Mouse (Mus musculus): ENCODE data around the gene Hspa12a.

DNA sequence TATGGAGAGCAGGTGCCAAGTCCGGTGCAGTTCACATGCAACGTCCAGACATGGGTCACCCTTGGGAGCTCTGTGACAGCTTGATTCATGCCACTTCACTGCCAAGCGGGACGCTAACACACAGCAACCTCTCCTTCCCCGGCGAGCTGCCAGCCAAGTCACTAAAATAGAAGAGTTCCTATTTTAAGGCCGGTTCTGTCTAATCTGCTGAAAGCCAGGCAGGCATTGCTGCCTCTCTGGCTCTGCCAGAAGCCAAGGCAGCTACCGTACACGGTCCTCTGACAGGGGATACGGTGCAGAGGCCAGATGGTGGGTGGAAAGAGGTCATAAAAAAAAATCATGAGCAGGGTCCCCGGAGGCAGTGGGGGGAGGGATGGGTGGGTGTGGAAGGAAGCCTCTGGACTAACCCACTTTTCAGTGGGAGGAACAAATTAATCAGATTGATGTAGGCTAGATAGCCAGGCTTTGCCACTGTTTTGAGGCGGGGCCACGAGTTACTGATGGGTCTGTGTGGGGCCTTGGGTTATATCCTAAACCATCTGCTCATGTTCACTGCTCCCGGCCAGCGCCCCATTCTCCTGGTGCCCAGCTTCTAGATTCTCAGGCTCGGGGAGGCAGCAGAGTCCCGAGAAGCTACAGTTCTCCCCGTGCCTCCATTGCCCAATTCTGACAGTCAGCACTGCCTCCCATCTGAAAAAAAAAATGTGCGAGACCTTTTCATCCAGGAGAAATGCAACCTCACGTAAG lies 120.8 kb downstream of the Hspa12a start:
- TF ChIP-seq CTCF (IDR thresholded peaks at IDR 0.05; ENCODE audit: low read depth, low read length): no peak
- no peak for TF ChIP-seq GATA1 (IDR thresholded peaks at IDR 0.05; ENCODE audit: borderline replicate concordance, low read length)
- TF ChIP-seq TAL1 (conservative IDR thresholded peaks at IDR 0.05; ENCODE audit: low read depth, low read length): no peak

Measured in G1E (cell line).